Mouse (Mus musculus): ENCODE data around the gene Mcm3ap.

Gene Mcm3ap

GRCm38 (mm10) chr10:76495501-76495900 is 26.8 kb downstream of the Mcm3ap start:
- no peak for DNase-seq (ENCODE audit: low spot score)

GRCm38 (mm10) chr10:76496366-76496765 is 27.6 kb downstream of the Mcm3ap start:
- DNase-seq (ENCODE audit: low spot score): no peak

GRCm38 (mm10) chr10:76497522-76497921 is 28.8 kb downstream of the Mcm3ap start:
- DNase-seq (ENCODE audit: low spot score): no peak

GRCm38 (mm10) chr10:76504271-76504943 is 35.7 kb downstream of the Mcm3ap start:
- DNase-seq (ENCODE audit: low spot score): no peak

GRCm38 (mm10) chr10:76505865-76506264 is 37.1 kb downstream of the Mcm3ap start:
- DNase-seq (ENCODE audit: low spot score): no peak

GRCm38 (mm10) chr10:76512965-76513583 is 44.3 kb downstream of the Mcm3ap start:
- peak; percentile 68 for DNase-seq (ENCODE audit: low spot score)

- DNase-seq (ENCODE audit: low spot score): no peak
Observed at GRCm38 (mm10) chr10:76530922-76531321, 62.2 kb downstream of the Mcm3ap start.

GRCm38 (mm10) chr10:76531375-76531774 is 62.6 kb downstream of the Mcm3ap start, which contains the start of gene Lss:
Lss (plus strand) TSS chr10:76531588.
- DNase-seq (ENCODE audit: low spot score): peak; percentile 77

GRCm38 (mm10) chr10:76531828-76532227 is 63.1 kb downstream of the Mcm3ap start:
- DNase-seq (ENCODE audit: low spot score): no peak

- no peak for DNase-seq (ENCODE audit: low spot score)
Observed at GRCm38 (mm10) chr10:76535526-76535925, 66.8 kb downstream of the Mcm3ap start.

- no peak for DNase-seq (ENCODE audit: low spot score)
Observed at GRCm38 (mm10) chr10:76537619-76538018, 68.9 kb downstream of the Mcm3ap start.

GRCm38 (mm10) chr10:76541336-76542085 is 72.8 kb downstream of the Mcm3ap start:
- no peak for DNase-seq (ENCODE audit: low spot score)

- DNase-seq (ENCODE audit: low spot score): no peak
Observed at GRCm38 (mm10) chr10:76542636-76543375, 74.1 kb downstream of the Mcm3ap start.

GRCm38 (mm10) chr10:76546566-76546965 is 77.8 kb downstream of the Mcm3ap start:
- no peak for DNase-seq (ENCODE audit: low spot score)

- no peak for DNase-seq (ENCODE audit: low spot score)
Observed at GRCm38 (mm10) chr10:76548218-76548617, 79.5 kb downstream of the Mcm3ap start.

- DNase-seq (ENCODE audit: low spot score): no peak
Observed at GRCm38 (mm10) chr10:76550458-76550857, 81.7 kb downstream of the Mcm3ap start.

- DNase-seq (ENCODE audit: low spot score): no peak
Observed at GRCm38 (mm10) chr10:76551556-76551955, 82.8 kb downstream of the Mcm3ap start.

GRCm38 (mm10) chr10:76554061-76554460 is 85.3 kb downstream of the Mcm3ap start:
- DNase-seq (ENCODE audit: low spot score): no peak

- no peak for DNase-seq (ENCODE audit: low spot score)
Observed at GRCm38 (mm10) chr10:76561972-76562371, 93.2 kb downstream of the Mcm3ap start, which contains the start of gene Spatc1l. Spatc1l (plus strand) TSS chr10:76562272.
